Mouse (Mus musculus): Measurements from ENCODE around the gene Scfd2. TPM values are rescaled to one million over a fixed set of nuclear protein-coding genes. Genes with fewer than 3 reads are reported as not detected.
A peak's percentile ranks its signal among the peaks of the same experiment; 100 is the strongest.

The Scfd2 gene
- total RNA-seq, 4 experiments from 2014 or later = 8.4 to 11.9 (median 11.1) TPM

DNA sequence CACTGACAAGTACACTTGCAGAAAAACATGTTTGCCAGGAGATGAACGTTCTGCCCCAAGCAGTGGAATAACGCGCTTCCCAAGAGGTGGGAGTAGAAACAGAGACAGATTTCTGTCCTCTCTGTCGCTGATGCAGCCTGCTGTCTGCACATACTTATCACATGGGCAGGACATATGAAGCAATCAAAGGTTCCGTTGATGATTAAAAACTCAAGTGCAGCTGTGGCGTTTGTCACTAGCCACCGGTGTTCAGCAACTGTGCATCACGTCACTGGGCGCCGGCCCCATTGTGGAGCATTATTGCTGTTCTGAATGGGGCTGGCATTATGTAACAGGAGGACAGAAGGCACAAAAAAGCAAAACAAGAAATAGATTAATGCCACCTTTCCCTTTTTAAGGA, 348.4 kb downstream of the Scfd2 start:
- no peak for DNase-seq (ENCODE audit: low spot score in 2 of 2)

- no peak for DNase-seq (ENCODE audit: low spot score in 2 of 2)
These were observed 351.3 kb downstream of the Scfd2 start for GRCm38 (mm10) chr5:74180216-74180615.

DNA sequence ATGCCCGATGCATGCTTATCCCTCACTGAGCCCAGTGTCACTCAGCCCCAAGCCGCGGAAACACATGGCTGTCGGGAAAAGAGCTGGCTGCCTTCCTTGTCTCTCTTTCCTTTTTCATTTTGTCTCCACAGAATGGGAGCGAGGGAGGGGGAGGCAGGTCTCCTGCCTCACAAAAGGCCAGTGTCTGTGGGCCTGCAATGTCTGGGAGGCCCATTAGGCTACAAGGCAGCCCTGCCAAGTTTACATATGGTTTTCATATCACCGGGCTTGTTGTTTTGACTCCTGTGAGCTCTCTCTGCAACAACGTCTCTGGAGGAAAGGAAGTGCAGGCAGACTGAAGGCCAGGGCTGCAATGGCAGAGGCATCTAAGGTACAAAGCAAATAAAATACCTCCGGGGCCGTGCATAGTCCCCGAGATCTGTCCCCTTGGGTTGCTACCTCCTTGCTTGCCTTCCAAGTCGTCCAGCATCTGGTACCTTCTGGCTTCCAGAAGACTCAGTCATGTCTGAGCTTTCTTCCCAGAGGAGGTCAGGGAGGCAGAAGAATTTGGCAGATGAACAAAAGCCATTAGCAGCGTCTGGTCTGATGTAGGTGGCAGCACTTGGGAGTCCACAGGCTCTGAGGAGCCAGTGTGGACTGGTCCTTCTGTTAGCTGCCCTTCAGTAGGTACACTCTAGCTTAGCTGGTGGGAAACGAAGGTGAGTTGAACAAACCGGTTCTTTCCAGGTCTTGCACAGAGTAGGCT, 355.9 kb downstream of the Scfd2 start:
- DNase-seq (ENCODE audit: low spot score in 2 of 2) = peak in 1 of 2 experiments; percentile 24

GRCm38 (mm10) chr5:74173162-74173844, 358.3 kb downstream of the Scfd2 start:
- no peak for DNase-seq (ENCODE audit: low spot score in 2 of 2)

DNA sequence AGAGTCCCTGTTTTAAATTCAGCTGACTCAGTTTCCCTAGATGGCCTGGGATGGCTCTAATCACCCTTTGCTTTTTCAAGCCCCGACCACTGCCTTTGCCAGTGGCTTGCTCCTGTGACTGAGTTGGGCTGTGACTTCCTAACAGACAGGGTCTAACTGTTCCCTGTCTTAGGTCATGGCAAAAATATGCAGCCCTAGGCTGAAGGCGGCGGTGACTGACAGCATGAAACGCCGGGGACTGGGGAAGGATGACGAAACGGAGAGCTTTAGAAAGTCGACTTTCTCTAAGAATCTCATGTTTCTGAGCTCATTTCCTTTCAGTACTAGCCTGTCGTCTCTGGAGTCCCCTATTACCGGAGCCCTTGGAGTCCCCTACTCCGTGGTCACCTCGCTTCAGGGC, 359.4 kb downstream of the Scfd2 start:
- no peak for DNase-seq (ENCODE audit: low spot score in 2 of 2)

DNA sequence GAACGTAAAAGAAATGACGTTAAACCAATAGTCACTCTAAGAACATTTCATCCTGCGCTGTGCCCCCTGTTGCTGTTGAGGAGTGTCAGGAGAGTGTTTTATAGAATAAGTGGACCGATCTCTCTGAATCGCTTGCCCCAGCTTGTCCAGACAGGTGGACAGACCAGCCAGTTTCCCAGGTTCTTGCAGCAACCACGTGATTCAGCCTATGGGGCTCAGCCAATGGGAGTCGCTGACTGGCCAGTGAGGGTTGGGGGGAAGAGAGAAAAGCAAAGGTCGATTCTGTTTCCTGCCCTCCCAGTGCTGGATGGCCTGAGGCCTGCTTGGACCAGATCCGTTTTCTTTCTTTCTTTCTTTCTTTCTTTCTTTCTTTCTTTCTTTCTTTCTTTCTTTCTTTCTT, 359.8 kb downstream of the Scfd2 start:
- no peak for DNase-seq (ENCODE audit: low spot score in 2 of 2)

DNA sequence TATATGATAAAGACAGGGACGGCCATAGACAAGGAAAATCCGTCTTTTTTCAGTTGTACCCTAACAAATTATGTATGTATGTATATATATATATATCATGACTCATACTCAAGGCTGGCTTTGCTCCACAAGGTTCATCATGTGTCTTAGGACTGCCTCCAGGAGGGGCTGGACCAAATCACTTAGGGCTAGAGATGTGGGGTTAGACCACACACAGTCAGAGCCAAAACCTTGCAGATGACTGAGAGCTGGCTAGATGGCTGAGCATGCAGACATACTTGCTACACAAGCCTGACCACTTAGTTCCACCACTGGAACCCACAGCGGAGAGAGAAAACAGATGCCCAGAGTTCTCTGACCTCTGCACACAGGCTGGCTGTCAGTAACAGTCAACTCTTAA, 363.5 kb downstream of the Scfd2 start:
- DNase-seq (ENCODE audit: low spot score in 2 of 2) = no peak

DNA sequence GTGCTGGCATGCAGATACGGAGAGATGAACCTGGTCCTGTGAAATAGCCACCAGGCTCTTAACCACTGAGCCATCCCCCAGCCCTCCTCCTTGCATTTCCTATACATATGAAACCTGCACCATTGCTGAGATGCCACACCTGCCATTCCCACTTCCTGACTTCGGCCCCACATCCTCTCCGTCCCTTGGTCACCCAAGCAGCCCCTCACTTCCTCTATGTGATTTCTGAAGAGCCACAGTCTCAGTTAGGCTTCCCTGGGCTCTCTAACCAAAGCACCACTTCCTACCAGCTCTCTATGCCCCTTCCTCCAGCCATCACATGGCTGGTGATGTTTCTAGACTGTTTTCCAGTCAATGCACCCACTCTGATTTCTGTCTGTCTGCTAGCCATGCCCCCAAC, 364.9 kb downstream of the Scfd2 start:
- no peak for DNase-seq (ENCODE audit: low spot score in 2 of 2)

- DNase-seq (ENCODE audit: low spot score in 2 of 2) = no peak
These were observed 367.0 kb downstream of the Scfd2 start for GRCm38 (mm10) chr5:74164547-74164946.

- DNase-seq (ENCODE audit: low spot score in 2 of 2) = no peak
These were observed 368.4 kb downstream of the Scfd2 start for GRCm38 (mm10) chr5:74163141-74163540.

DNA sequence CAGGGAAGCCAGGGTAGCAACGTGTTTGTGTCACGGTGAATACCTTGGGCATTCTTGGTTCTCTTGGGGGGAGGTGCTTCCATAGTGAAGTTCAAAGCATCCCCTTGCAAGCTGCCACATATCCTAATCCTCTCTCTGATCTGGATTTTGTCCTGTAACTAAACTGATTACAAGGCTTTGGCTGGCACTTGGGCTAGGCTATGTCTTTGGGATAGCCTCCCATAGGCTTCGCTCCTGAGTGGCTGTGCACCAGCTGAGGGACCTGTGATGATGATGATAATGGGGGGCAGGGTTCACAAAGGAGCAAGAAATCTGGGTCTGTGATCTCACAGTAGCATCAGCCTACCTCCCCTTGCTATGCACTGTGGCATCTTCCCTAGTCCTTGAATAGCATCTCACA, 369.5 kb downstream of the Scfd2 start:
- no peak for DNase-seq (ENCODE audit: low spot score in 2 of 2)

- DNase-seq (ENCODE audit: low spot score in 2 of 2) = no peak
These were observed 370.1 kb downstream of the Scfd2 start for GRCm38 (mm10) chr5:74161297-74161926.

- DNase-seq (ENCODE audit: low spot score in 2 of 2) = no peak
These were observed 371.2 kb downstream of the Scfd2 start for GRCm38 (mm10) chr5:74160349-74160748.

DNA sequence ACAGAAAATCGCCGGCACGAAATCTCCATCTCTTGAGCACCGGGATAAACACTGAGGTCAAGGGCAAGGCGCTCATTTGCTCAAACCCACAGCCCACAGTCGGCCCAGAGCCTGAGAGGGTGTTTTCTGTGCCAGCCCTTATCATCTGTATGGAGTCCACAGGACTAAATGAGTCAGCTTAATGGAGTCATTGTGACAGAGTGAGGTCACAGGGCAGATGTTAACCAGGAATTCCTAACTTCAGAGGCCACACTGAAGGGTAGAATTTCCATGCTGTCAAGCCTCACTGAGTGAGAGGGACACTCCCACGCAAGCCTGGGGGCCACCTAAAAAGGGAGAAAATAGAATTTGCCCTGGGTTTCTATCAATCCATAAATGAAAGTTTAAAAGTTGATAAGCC, 371.7 kb downstream of the Scfd2 start:
- DNase-seq (ENCODE audit: low spot score in 2 of 2) = no peak

GRCm38 (mm10) chr5:74158929-74159632, 372.5 kb downstream of the Scfd2 start:
- DNase-seq (ENCODE audit: low spot score in 2 of 2) = no peak

- no peak for DNase-seq (ENCODE audit: low spot score in 2 of 2)
These were observed 375.7 kb downstream of the Scfd2 start for GRCm38 (mm10) chr5:74155860-74156351.

Other genes with a start within 250 kb of the Scfd2 start
- 10 to 100 TPM; 14.1 to 19.0 (median 14.6) TPM for gene Fip1l1, start 3.7 kb upstream of the Scfd2 start, total RNA-seq (2022)
- gene Lnx1, start 171.2 kb upstream of the Scfd2 start, total RNA-seq (2022) = 1 to 10 TPM; 2.1 to 4.0 (median 3.0) TPM

Measured in gastrocnemius, adult 8-10 months (tissue).